Mouse (Mus musculus): ENCODE results near the gene Jph4.
A peak's percentile ranks its signal among the peaks of the same experiment; 100 is the strongest.

Gene Jph4

DNA sequence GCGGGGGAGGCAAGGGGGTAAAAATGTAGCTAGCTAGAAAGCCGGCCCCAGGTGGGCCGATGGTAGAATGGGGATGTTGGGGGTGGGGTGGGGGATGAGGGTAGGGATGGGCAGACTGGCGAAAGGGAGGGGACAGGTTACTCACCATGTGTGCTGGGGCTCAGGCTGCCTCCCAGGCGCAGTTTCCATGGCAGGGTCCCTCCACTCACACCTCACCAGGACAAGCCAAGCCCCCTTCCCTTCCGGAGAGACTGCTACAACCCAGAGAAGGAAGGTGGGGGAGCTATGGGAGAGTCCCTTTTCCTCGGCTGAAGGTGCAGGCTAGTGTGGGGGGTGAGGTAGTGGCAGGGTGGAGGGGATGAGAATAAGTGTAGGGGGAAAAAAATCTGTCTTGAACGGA lies 889 bp downstream of the Jph4 start:
- no peak for DNase-seq (ENCODE audit: low spot score)

DNA sequence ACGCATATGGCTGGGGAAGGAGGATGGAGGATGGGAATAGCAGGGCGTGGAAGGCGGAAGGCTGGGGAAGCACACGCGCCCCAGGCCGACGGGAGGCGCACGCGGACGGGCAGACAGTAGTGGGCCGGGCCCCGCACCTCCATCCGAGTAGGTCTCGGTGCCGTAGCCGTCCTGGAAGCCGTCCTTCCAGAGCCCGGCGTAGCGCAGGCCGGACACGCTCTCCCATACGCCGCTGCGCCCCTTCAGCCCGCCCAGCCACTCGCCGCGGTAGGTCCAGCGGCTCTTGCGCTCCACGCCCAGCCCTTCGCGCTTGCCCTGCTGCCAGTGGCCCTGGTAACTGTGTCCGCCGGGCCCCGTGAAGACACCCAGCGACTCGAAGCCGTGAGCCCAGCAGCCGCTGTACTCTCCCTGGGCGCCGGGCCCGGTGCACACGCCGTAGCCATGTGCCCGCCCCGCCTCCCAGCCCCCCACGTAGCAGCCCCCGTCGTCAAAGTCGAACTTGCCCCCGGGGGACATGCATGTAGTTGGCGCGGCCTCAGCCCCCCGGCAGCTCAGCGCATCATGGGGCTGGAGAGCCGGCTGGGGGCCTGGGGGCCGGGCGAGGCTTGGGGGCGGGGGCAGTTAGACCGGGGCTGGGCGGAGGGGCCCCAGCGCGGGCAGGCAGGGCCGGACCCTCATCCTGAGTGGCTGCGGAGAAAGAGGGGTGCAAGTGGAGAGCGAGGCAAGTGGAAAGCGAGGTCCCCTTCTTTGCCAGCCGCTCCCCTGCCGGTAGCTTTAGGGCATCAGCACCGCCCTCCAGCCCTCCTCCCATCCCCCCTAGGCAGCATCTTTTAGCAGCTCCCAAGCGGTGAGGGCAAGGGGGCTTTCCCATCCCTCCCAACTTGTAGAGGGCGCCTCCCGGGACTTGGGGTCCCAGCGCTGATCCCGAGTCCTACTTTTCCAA lies 1.7 kb downstream of the Jph4 start:
- DNase-seq (ENCODE audit: low spot score), result peak; percentile 31

DNA sequence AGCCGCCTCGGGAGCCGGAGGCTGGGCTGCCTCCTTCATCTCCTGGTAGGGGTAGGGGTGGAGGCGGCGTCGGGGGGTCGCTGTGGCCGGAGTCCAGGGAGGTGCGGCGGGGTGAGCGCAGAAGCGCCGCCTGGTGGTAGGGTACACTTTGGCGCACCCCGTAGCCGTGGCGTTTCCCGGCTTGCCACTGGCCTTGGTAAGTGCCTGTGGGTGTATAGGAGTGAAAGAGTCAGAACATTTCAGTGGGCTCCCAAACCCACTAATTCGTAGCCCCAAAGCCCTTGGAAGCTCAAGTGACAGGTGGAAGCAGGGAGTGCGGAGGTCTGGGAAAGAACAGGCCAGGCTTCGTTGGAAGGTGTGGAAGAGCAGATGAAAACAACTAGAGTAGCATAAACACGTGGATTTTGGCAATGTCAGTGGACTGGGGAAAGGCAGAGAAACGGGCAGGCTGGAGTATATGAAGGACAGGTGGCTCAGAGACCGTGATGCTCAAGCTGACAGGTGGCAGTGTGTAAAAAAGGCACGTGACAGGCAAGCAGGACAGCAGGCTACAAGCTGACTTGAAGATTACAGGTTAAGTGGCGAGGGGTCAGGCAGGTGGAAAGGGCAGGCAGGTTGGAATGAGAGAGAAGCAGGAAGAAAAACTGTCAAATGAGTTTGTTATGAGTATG lies 2.6 kb downstream of the Jph4 start:
- no peak for DNase-seq (ENCODE audit: low spot score)

DNA sequence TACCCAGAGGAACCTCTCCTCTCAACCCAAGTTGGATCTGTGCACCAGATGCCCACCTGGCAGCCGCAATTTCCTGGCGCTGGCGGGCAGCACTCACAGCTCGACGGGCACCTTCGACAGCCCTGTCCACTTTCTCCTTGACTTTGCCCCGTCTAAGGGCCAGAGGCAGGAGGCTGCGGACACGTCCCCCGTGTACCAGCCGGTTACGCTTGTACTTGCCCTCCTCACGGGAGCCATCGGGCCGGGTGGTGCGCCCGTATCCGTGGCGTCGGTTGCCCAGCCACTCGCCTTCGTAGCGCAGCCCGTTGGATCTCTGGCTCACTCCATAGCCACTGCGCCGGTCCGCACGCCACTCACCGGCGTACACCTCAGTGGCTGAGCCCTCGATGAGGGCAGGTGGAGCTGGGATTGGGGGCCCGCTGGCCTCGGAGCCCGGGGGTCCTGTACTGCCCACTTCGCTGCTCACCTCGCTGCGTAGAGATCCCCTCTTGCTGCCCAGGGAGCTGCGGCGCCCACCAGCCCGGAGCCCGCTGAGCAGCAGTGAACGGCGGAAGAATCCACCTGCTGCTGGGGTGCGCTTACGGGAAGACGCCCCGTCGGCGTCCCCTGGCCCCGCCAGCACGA lies 3.3 kb downstream of the Jph4 start:
- DNase-seq (ENCODE audit: low spot score), result no peak

DNA sequence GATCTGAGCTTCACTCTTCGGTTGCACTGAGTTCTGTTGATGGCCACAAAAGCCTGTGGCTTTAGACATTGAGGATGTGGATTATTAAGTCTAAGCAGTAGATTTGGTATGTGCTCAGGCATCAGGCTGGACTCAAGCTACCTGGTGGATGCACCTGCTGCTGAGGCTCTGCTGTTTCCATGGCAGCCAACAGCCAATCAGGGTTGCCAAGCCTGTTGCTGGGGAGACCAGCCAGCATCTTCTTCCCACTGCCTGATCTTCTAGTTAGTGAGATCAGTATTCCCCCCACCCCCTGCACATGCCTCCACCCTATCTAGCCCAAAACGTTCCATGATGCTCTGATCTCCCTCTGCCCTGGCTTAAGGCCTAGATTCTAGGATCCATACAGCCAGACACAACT lies 5.0 kb downstream of the Jph4 start:
- no peak for DNase-seq (ENCODE audit: low spot score)

DNA sequence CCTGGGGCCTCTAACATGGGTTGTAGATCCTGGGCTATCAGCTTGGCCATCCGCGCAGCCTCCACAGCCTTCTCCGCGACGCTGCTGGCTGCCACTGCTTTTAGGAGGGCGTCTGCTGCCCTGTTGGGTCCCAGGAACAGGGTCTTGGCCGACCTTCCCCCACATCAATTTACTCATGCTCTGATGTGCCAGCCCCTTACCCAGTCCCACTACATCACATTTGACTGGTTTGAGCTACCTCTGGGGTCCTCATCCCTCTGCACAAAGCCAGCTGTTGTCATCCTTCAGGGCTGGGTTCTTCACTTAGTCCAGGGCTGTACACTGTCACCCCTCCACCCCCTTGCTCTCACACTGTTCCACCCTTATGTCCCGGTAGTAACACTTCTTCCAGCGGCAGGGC lies 6.7 kb downstream of the Jph4 start:
- no peak for DNase-seq (ENCODE audit: low spot score)

DNA sequence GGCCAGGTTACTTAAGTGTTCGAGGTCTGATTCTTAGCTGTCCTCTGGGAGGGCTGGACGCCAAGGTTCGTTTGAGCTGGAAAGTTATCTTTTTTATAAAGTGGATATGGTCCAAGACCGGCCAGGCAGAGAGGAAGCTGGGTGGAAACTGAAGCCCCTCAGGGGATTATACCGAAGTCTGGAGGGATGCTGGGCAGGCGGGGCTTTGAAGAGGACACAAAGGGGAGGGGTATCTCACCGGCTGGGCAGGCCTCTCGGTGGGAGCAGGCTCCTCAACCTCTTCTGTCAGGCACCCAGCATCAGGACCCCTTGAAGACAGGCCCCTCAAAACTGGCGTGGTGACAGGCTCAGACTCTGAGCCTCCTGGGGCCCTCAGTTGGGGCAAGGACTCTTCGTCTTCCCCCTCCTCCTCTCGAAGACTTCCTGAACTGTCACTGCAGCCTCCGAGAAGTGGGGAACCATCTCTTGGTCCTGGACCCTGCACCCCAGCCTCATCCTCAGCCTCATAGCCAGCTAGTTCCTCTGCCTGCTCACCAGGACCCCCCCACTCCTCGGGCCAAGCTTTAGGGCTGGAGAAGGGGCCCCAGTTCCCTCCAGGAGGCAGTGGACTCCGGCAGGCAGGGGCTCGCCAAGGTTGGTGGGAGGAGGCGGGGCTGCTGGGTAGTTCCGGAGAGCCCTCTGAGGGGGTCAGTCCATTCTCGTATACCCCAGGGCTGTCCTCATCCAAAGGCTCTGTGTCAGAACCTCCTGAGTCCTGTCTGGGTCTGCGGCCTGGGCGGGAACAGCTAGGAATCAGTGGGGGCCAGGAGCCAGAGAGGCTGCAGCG lies 7.5 kb downstream of the Jph4 start:
- DNase-seq (ENCODE audit: low spot score), result no peak

DNA sequence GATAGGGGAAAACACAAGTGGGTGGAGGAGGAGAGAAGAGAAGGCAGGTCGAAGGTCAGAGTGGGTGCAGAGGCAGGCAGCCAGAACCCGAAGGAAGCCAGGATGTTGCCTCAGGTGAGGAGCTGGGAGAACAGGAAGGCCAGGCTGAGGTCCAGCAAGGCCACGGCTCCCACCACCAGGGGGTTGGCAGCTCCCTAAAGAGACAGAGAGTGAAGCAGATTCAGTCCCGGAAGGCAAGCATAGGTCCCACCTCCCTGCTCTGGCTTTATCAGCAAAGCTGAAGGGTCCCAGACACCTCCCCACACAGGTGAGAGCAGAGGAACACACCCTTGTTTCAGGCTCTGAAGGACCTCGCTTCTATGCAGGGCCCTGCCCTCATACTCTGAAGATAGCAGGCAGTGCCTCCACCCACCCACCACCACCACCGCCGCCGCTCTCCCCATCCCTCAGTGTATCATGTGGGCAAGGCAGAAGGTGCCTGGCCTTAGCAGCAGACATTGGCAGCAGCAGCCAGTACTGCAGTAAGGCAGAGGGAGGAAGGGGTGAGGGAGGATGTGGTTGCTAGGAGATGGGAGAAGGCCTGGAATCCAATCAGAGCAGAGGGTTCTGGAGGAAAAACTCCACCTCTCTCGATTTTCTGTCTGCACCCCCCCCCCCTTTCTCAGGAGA lies 8.4 kb downstream of the Jph4 start:
- no peak for DNase-seq (ENCODE audit: low spot score)

DNA sequence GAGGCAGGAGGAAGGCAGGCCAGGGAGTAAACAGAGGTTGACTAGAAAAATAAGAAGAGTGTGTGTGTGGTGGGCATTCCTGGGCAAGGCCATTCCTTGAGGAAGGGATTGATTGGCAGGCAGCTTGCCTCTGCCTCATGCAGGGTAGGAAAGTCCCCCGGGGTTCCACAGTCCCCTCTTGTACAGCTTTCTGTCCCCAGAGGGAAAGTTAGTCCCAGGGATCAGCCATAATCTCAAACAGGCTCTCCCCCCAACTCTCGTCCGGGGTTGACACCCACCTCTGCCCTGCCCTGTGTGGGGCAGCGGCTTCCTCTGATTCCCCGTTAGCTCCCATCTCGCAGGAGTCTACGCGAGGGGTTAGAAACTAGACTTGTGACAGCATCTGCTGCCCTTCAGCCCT lies 9.7 kb downstream of the Jph4 start:
- no peak for DNase-seq (ENCODE audit: low spot score)

DNA sequence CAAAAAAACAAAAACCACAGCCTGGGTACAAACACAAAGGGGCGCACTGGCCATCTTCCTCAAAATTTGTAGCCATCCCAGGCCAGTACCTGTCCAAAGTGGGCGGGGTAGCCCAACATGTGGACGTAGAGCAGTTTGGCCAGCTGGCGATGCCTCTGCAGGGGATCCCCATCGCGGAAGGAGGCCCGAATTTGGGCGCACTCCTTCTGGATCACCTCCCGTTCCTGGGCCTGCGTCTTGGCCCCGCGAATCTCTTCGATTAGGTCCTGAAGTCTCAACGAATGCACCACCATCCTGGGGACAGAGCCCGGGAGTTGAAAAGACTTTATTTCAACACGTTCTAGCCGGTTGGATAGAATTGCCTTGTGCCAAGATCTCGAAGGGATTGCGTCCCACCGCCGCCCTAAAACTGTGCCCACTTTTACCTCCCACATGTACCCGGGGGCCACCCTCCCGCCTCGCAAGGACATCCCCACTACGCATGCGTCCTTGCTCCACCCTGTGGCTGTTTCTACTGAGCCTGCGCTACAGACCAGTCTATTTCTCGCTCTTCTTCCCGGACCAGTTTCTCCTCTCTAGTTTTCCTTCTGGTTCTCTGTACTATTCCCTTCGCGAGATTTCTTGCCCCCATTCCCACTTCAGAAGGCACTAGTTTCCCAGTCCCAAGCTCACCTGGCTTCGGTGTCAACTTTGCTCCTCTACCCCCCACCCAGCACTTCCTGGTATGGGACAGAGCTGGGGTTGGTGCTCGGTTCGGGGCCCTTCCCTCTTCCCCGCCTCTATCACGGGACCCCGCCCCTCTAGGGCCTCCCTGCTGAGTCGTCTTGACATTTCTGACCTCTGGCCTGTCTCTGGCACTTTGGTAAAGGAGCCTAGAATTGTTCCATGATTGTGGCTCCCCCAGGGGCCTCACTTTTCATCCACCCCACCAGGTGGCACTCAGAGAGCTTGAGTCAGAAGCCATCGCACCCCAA lies 10.6 kb downstream of the Jph4 start, which contains the start of gene Ap1g2:
TSS of gene Ap1g2 (minus strand) at position 758 of the 974 bp plus-strand sequence.
- peak; percentile 79 for DNase-seq (ENCODE audit: low spot score)

DNA sequence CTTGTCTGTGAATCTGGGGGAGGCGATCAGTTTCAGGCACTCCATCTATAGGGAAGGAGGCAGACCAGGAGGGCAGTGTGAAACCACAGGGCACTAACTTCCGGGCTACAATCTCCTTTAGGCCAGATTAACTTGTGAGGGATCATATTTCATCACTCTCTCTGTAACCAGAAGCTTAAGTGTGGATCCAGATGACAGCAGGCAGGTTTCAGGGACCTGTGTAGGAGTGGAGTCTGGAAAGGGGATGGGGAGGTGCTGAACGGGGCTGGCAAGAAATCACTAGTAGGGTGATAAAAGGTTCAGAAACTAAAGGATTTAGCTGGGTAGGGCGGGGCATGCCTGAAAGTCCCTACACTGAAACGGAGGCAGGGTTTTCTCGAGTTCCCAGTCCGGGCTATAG lies 11.3 kb downstream of the Jph4 start:
- no peak for DNase-seq (ENCODE audit: low spot score)

DNA sequence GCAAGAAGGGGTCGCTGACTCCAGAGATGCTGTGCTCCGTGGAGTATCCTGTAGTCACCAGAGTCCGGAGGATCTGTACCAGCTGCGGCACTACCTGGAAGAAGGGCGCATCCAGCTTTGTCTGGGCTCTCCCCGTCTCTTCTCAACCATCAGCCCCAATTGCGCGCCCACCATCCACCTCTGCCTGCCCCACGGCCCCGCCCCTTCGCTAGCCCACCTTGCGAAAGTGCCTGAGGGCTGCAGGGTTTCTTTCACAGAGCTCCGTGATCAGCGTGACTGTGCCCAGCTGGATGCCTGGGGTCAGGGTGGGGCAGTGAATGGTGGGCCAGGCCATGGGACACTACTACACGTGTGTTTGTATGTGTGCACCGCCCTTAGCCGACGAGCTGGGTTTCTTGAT lies 12.4 kb downstream of the Jph4 start:
- DNase-seq (ENCODE audit: low spot score), result no peak

DNA sequence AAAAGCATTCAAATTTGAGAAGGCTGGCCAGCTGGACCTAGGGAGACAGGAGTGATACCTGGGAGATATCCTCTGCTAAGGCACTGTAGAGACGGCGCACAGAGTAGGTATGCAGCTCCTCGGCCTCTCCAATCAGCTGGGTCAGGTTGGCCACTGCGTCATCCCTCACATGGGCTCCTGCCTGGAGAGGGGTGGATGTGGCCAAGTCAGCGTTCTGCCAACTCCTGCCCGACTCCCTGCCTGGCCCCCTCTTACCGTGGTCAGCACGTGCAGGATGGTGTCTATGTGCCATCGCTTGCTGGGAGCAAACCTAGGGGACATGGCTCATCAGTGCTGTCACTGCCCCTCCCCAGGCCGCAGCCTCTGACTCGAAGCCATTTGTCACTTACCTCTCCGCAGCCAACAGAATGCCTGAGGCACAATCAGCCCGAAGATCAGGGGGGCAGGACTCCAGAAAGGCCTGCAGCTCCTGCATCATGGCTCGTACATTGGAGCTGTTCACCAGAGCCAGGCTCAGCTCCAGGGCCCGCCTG lies 14.4 kb downstream of the Jph4 start:
- DNase-seq (ENCODE audit: low spot score), result no peak

DNA sequence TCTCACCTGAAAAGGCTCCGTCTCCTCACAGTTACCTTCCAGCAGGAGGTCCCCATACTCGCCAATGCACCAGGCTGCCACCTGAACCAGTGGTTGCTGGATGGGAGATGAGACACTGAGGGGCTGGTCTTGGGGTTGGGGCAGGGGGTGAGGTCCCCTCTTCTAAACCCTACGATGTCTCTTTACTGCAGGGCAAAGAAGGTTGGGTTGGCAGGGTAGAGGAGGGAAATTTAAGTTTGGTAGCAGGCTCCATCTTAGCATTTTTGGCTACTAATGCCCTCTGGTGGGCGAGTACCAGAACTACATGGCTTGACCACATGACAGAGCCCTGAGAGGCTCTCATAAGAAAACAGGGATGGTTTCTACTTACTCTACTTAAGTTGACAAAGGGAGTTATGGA lies 15.1 kb downstream of the Jph4 start:
- DNase-seq (ENCODE audit: low spot score), result peak; percentile 45

DNA sequence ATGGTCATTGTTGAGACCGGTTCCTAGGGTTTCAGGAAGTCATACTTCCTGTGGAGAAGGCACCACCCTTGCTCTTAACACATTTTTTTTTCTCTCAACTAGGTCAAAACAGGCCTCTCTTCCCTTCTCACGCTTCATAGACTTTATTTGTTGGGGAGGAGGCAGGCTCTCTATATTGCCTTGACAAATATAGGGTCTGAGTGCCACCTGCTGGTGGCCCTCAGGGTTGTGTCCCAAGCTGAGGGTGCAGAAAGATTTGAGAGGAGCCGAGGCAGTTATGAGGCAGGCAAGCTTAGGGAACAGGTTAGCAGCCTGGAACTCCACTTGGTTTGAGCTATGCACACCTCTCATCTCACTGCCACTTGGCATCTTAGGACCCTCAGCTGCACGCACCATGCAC lies 18.7 kb downstream of the Jph4 start:
- no peak for DNase-seq (ENCODE audit: low spot score)

DNA sequence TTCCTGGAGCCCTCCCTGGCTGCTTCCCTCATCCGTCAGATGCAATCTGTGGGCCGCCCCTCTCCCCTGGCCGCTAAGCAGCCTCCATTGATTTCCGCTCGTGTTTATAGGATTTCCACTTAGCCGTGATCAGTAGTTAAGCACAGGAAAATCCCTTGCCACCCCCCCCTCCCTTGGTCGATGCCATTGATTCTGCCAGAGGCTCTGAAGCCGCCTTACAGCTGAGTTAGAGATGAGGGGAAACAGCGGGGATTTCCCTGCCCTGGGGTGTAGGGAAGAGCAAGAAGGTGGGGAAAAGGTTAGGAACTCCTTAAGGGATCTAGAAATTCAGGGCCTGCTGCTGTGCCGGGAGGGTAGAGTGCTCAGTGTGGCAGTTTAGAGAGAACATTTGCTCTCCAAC lies 19.1 kb downstream of the Jph4 start:
- no peak for DNase-seq (ENCODE audit: low spot score)

DNA sequence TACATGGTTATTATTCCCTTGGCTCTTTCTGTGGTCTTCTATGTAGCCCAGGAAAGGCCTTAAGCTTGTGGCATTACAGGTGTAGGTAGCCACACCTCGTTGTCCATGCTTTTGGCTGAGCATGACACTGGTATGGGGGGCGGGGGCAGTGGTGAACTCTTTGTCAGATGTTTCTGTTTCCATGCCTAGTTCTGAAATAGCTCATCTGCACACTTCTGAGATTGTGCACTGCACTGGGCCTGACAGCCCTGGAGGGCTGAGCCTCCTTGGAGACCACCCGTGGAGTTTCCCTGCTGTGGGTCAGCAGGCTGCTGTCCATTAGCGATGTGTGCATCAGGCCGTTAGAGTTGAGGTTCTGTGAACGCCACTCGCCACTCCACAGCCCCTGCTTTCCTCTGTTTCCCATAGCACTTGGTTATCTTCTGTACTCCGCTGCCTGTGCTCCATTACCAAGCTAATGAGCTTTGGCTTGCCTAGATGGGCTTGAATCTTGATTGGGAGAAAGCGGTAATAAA lies 20.1 kb downstream of the Jph4 start:
- DNase-seq (ENCODE audit: low spot score), result no peak

DNA sequence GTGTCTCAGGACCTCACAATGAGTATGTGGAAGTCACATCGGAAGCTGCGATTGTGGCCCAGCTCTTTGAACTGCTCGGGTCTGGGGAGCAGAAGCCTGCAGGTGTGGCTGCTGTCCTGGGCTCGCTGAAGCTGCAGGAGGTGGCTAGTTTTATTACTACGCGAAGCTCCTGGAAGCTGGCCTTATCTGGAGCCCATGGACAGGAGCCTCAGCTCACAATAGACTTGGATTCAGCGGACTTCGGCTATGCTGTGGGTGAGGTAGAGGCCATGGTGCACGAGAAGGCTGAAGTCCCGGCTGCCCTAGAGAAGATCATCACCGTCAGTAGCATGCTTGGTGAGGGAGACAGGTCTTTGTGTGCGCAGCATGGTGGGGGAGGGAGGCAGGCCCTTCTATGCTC lies 21.1 kb downstream of the Jph4 start:
- no peak for DNase-seq (ENCODE audit: low spot score)

DNA sequence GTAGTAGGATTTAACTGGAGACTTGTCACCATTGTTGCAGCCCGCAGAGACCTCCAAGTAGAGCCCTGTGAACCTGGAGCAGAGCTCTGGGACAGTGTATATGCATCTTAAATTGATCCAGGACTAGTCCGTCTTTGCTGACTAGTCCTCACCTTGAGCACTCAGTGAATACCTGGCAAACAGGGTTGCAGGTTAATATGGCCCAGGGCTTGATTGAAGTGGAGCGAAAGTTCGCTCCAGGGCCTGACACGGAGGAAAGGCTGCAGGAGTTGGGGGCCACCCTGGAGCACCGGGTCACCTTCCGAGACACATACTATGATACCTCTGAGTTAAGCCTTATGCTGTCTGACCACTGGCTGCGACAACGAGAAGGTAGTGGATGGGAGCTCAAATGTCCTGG lies 21.5 kb downstream of the Jph4 start:
- no peak for DNase-seq (ENCODE audit: low spot score)

DNA sequence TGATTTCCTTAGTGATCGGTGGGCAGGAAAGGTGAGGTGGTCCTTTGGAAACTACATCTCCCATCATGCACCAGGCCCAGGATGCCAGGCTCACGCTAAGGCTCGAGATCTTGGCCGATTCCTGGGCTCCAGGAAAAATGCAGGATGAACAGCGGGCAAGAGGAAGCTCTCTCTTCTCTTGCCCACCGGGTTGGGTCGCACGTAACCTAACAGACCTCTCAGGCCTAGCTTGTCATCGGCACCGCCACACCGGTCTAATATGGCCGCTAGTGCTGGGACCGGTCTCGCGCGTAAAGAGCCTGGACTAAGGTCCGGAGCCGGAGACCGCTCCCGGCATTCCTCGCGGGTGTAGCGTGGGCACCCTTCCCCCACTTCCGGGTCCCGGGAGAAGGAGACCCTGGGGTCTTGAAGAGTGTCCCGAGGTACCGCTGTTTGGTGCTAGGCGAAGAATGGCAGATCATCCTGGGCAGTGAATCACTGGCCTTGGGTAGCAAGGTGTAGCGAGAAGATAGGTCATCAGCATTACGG lies 22.0 kb downstream of the Jph4 start, which contains the start of gene Thtpa:
TSS of gene Thtpa (plus strand) at position 81 of the 528 bp plus-strand sequence.
- DNase-seq (ENCODE audit: low spot score), result peak; percentile 73
